Mouse (Mus musculus): ENCODE measurements around the gene Pir. TPM values are rescaled to one million over a fixed set of nuclear protein-coding genes. Genes with fewer than 3 reads are reported as not detected.

The Pir gene
- polyA plus RNA-seq (2014; fragmentation: Illumina TruSeq; extraction: RNeasy Lipid Tissue Mini Kit (QIAGEN cat#74804); ENCODE audit: insufficient read depth, low read depth, low replicate concordance): 27.9 TPM

DNA sequence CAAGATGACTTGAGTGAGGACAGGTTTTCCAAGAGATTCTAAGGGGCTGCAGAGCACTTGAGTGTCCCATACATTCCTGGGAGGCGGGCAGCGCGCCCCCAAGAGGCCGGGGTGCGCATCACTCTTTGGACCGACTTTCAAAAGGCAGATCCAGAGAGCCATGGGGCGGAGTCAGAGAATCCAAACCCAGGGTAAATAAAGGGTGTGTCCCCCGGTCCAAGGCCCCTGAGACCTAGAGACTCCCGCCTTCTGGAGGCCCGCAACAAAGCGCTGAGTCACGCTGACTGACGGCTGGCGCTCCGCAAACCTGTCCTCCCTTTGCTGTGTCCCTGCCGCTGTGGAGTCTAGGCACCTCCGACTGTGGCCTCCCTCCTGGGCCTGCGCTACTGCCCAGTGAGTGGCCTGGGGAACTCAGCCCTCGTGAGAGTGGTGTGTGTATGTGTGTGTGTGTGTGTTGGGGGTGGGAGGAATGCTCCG, at the start of gene Pir:
TSS of gene Pir (plus strand) at position 87 of the 477 bp plus-strand sequence.

DNA sequence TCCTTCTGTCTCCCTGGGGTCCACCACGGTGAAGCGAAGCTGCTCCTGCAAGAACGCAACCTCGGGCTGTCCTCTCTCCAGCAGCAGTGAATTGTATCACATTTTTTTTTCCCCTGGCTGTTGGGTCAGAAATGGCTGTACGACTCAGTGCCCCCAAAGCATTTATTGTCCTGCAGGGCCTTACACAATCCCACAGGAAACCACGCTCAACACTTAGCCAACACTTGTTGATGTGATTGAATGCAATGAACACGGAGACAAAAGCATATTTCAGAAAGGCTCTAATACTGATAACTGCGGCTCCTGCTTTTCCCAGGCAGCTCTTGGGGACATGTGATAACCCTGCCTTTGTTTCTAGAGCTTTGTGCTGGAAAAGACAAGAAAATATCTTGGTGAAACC, 11.1 kb upstream of the Pir start, which contains the start of gene Bmx:
TSS of gene Bmx (minus strand) at position 137 of the 400 bp plus-strand sequence.

DNA sequence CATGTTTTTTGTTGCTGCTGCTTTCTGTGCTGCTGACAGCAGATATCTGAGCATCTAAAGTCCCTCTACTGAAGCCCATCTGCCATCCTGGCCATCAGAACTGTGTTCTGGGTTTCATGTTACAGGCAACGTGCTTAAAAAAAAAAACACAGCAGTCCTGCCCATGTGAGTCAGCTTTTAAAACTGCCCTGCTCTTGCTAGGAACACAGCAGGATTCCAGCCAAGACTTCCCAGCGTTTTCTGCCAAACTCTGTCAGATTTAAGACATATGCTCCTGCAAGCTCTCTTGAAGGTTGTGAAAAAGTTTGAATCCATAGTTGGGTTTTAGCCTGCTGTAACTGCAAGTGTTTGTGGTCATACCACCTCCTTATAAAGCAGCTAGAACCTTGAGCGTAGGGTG, 103.9 kb downstream of the Pir start, which contains the start of gene Vegfd:
TSS of gene Vegfd (plus strand) at position 298 of the 400 bp plus-strand sequence.

DNA sequence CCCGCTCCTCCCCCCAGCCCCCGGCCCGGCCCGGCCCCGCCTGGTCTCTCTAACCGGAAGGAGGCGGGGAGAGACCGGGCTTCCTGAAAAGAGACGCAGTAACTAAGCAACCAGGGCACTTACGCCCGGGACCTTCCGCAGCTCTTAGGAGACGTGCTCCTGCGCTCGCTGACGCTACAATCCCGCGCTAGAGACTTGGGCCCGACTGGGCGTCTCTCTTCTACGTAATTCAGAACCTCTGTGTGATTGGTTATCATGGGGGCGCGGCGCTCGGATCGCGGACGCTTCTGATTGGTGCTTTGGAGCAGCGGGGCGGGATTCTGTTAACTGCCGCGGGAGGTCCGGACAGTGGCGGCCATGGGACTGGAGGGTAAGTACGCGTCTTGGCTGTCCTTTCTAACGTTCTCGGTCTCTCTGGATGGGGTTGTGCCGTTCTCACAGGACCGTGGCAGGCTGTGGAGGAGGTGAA, 150.3 kb downstream of the Pir start, which contains the start of gene Piga:
TSS of gene Piga (plus strand) at position 317 of the 469 bp plus-strand sequence.

Other genes with a start within 250 kb of the Pir start
- 5.4 TPM for gene Car5b, start 241.4 kb upstream of the Pir start, polyA plus RNA-seq (2014; fragmentation: Illumina TruSeq; extraction: RNeasy Lipid Tissue Mini Kit (QIAGEN cat#74804); ENCODE audit: insufficient read depth, low read depth, low replicate concordance)
- 2.4 TPM for gene Siah1b, start 192.9 kb upstream of the Pir start, polyA plus RNA-seq (2014; fragmentation: Illumina TruSeq; extraction: RNeasy Lipid Tissue Mini Kit (QIAGEN cat#74804); ENCODE audit: insufficient read depth, low read depth, low replicate concordance)
- gene Cltrn, start 180.5 kb upstream of the Pir start, polyA plus RNA-seq (2014; fragmentation: Illumina TruSeq; extraction: RNeasy Lipid Tissue Mini Kit (QIAGEN cat#74804); ENCODE audit: insufficient read depth, low read depth, low replicate concordance): not detected
- 7.5 TPM for gene Ace2, start 130.0 kb upstream of the Pir start, polyA plus RNA-seq (2014; fragmentation: Illumina TruSeq; extraction: RNeasy Lipid Tissue Mini Kit (QIAGEN cat#74804); ENCODE audit: insufficient read depth, low read depth, low replicate concordance)
- gene Bmx, start 11.2 kb upstream of the Pir start, polyA plus RNA-seq (2014; fragmentation: Illumina TruSeq; extraction: RNeasy Lipid Tissue Mini Kit (QIAGEN cat#74804); ENCODE audit: insufficient read depth, low read depth, low replicate concordance): 4.7 TPM
- gene Vegfd, start 104.0 kb downstream of the Pir start, polyA plus RNA-seq (2014; fragmentation: Illumina TruSeq; extraction: RNeasy Lipid Tissue Mini Kit (QIAGEN cat#74804); ENCODE audit: insufficient read depth, low read depth, low replicate concordance): 23.6 TPM
- gene Piga, start 150.4 kb downstream of the Pir start, polyA plus RNA-seq (2014; fragmentation: Illumina TruSeq; extraction: RNeasy Lipid Tissue Mini Kit (QIAGEN cat#74804); ENCODE audit: insufficient read depth, low read depth, low replicate concordance): 3.4 TPM
- 2.1 TPM for gene Asb11, start 167.6 kb downstream of the Pir start, polyA plus RNA-seq (2014; fragmentation: Illumina TruSeq; extraction: RNeasy Lipid Tissue Mini Kit (QIAGEN cat#74804); ENCODE audit: insufficient read depth, low read depth, low replicate concordance)
- not detected for gene Asb9, start 237.0 kb downstream of the Pir start, polyA plus RNA-seq (2014; fragmentation: Illumina TruSeq; extraction: RNeasy Lipid Tissue Mini Kit (QIAGEN cat#74804); ENCODE audit: insufficient read depth, low read depth, low replicate concordance)

Measured in lung, adult 10 weeks (tissue).